Mouse (Mus musculus) liver, postnatal 0 days (tissue): ENCODE measurements around the gene Wdr18. TPM values are rescaled to one million over a fixed set of nuclear protein-coding genes. Genes with fewer than 3 reads are reported as not detected.

Experiments
- ATAC-seq: fragments of 200-750 bp; cut with Nextera tagmentation; 2 replicates; pipeline ENCODE4 v1.8.0; 2017; ENCODE audit warnings: mild to moderate bottlenecking, moderate library complexity
- DNase-seq: peaks from one replicate; pipeline ENCODE4 v3.0.0-alpha.2; 2016
- H3K27ac ChIP-seq: fragments of 300-500 bp; sonication (generic); 2 replicates; pipeline ENCODE4 v1.5.1; 2014; ENCODE audit warnings: antibody characterized with exemption, moderate library complexity, mild to moderate bottlenecking, low read depth
- H3K27me3 ChIP-seq: fragments of 300-500 bp; sonication (generic); 2 replicates; pipeline ENCODE4 v1.6.1; 2014; ENCODE audit warnings: low read length, control low read depth, mixed read lengths; ENCODE audit not compliant: insufficient read depth
- H3K36me3 ChIP-seq: fragments of 300-500 bp; sonication (generic); replicated peaks from 2 replicates; pipeline ENCODE4 v1.6.1; 2014; ENCODE audit warnings: mild to moderate bottlenecking, control low read depth, low read length, moderate library complexity, mixed read lengths; ENCODE audit not compliant: insufficient read depth
- H3K4me1 ChIP-seq: fragments of 300-500 bp; sonication (generic); 2 replicates; pipeline ENCODE4 v1.6.1; 2014; ENCODE audit warnings: antibody characterized with exemption, mild to moderate bottlenecking, control low read depth; ENCODE audit not compliant: insufficient read depth
- H3K4me2 ChIP-seq: fragments of 300-500 bp; sonication (generic); 2 replicates; pipeline ENCODE4 v1.6.1; 2014; ENCODE audit warnings: low read depth, mild to moderate bottlenecking, low read length, moderate library complexity, mixed read lengths
- H3K4me3 ChIP-seq: fragments of 300-500 bp; sonication (generic); 2 replicates; pipeline ENCODE4 v1.5.1; 2014; ENCODE audit warnings: low read depth, low read length
- H3K9ac ChIP-seq: fragments of 300-500 bp; sonication (generic); replicated peaks from 2 replicates; pipeline ENCODE4 v1.6.1; 2014; ENCODE audit warnings: mild to moderate bottlenecking, moderate library complexity
- H3K9me3 ChIP-seq: fragments of 300-500 bp; sonication (generic); 2 replicates; pipeline ENCODE4 v1.6.1; 2016; ENCODE audit warnings: mild to moderate bottlenecking, control low read depth, low read length, mixed read lengths
- CTCF ChIP-seq: sonication (generic); IDR thresholded peaks from 2 replicates; pipeline ENCODE4 v1.5.1; 2016; ENCODE audit warnings: antibody characterized with exemption, low read depth
- EP300 ChIP-seq: IDR thresholded peaks from 2 replicates; pipeline ENCODE4 v1.6.1; 2016; ENCODE audit warnings: antibody characterized with exemption, low read depth, mild to moderate bottlenecking
- WGBS: fragments of 180-500 bp; shearing (Covaris S2); extraction: QIAGEN DNeasy Blood & Tissue Kit; methylation state at CpG from one replicate; pipeline ENCODE4 v1.1.7; 2014; ENCODE audit not compliant: insufficient replicate concordance; 5-methylcytosine and 5-hydroxymethylcytosine counted together
- polyA plus RNA-seq: library from polyadenylated mRNA; unstranded; fragments of >200 nt; fragmentation: Nextera tagmentation; extraction: Ambion mirVana; gene quantifications from 2 replicates; pipeline ENCODE4 v1.2.1, GENCODE M21; 2015

The Wdr18 gene
- polyA plus RNA-seq = 40.7 and 41.2 TPM in 2 replicates

GRCm38 (mm10) chr10:79959847-79960601, at the start of gene Wdr18:
Gene Wdr18 (plus strand): TSS chr10:79960152.
- peak within 1 kb of the TSS; percentile 74 for H3K27ac ChIP-seq
- peak within 1 kb of the TSS; percentile 83 for H3K9ac ChIP-seq
- under 1% methylated on average over 61 of the region's 61 CpGs for WGBS
- no peaks in the 10 kb centered on the region for H3K9me3 ChIP-seq
- TF ChIP-seq CTCF (peak; percentile 100), EP300 (0 out of 2 replicates have a peak, but pooled peaks have one; percentile 14)
- peaks cover 17% of the 10 kb centered on the region for H3K36me3 ChIP-seq
- DNase-seq (peak; percentile 100), ATAC-seq (peak; percentile 94)
- peak within 1 kb of the TSS; percentile 99 for H3K4me2 ChIP-seq
- peak within 1 kb of the TSS; percentile 98 for H3K4me3 ChIP-seq
- no peaks in the 10 kb centered on the region for H3K27me3 ChIP-seq
- H3K4me1 ChIP-seq = peaks cover 15% of the 10 kb centered on the region

GRCm38 (mm10) chr10:79910556-79910955, 49.4 kb upstream of the Wdr18 start, which contains the start of gene Gm26602:
Gene Gm26602 (plus strand): TSS chr10:79910856.
- H3K4me2 ChIP-seq = no peak within 1 kb of the TSS

GRCm38 (mm10) chr10:79912412-79912811, 47.5 kb upstream of the Wdr18 start:
- WGBS = 77% methylated on average over 20 of the region's 20 CpGs
- Histone ChIP-seq H3K36me3 (peaks cover 12% of the 10 kb centered on the region), H3K9me3 (no peaks in the 10 kb centered on the region), H3K4me2 (no peak overlapping the region), H3K9ac (no peak overlapping the region), H3K4me1 (peaks cover 52% of the 10 kb centered on the region), H3K27me3 (peaks cover under 1% of the 10 kb centered on the region; the same call in 1 of the 2 replicates), H3K4me3 (no peak overlapping the region), H3K27ac (no peak overlapping the region)
- no peak for DNase-seq
- no peak for ATAC-seq
- TF ChIP-seq CTCF (no peak), EP300 (no peak)

More at GRCm38 (mm10) chr10:79910556-79910955, 49.4 kb upstream of the Wdr18 start, which contains the start of gene Gm26602:
- H3K4me1 ChIP-seq = peaks cover 38% of the 10 kb centered on the region
- WGBS = 96% methylated on average over 4 of the region's 4 CpGs
- ATAC-seq (no peak), DNase-seq (no peak)
- no peak within 1 kb of the TSS for H3K9ac ChIP-seq
- peaks cover 19% of the 10 kb centered on the region for H3K36me3 ChIP-seq
- no peak within 1 kb of the TSS for H3K4me3 ChIP-seq
- no peaks in the 10 kb centered on the region for H3K27me3 ChIP-seq
- H3K27ac ChIP-seq = peak within 1 kb of the TSS; percentile 97; the same call in 1 of the 2 replicates
- H3K9me3 ChIP-seq = no peaks in the 10 kb centered on the region
- TF ChIP-seq EP300 (no peak), CTCF (no peak)

- Histone ChIP-seq H3K36me3 (peaks cover 12% of the 10 kb centered on the region), H3K27me3 (peaks cover 20% of the 10 kb centered on the region), H3K9me3 (no peaks in the 10 kb centered on the region), H3K9ac (peak overlapping the region; percentile 19), H3K27ac (peak overlapping the region; percentile 78), H3K4me3 (peak overlapping the region; percentile 77), H3K4me2 (peak overlapping the region; percentile 98), H3K4me1 (peaks cover 53% of the 10 kb centered on the region)
- TF ChIP-seq CTCF (no peak), EP300 (peak; percentile 68)
- 45% methylated on average over 11 of the region's 11 CpGs for WGBS
- ATAC-seq (peak; percentile 71), DNase-seq (no peak)
Observed at GRCm38 (mm10) chr10:79914131-79914947, 45.6 kb upstream of the Wdr18 start.

- H3K27ac ChIP-seq = peak overlapping the region; percentile 78
- H3K9me3 ChIP-seq = no peaks in the 10 kb centered on the region
- H3K36me3 ChIP-seq = peaks cover 12% of the 10 kb centered on the region
- peak overlapping the region; percentile 19; the same call in 1 of the 2 replicates for H3K9ac ChIP-seq
- peaks cover 48% of the 10 kb centered on the region for H3K4me1 ChIP-seq
- H3K4me2 ChIP-seq = peak overlapping the region; percentile 98
- ATAC-seq = peak; percentile 14
- H3K4me3 ChIP-seq = peak overlapping the region; percentile 77
- WGBS = 33% methylated on average over 7 of the region's 7 CpGs
- peaks cover 27% of the 10 kb centered on the region for H3K27me3 ChIP-seq
- no peak for DNase-seq
- TF ChIP-seq EP300 (no peak), CTCF (no peak)
Observed at GRCm38 (mm10) chr10:79914948-79915596, 44.9 kb upstream of the Wdr18 start.
